Mouse (Mus musculus) CH12.LX (cell line): ENCODE measurements around the gene Tnip3. TPM values are rescaled to one million over a fixed set of nuclear protein-coding genes. Genes with fewer than 3 reads are reported as not detected.

Experiments
- DNase-seq: peaks from one replicate; pipeline ENCODE4 v3.0.0-alpha.2; 2013; ENCODE audit errors: extremely low read depth
- H3K27ac ChIP-seq: 2 replicates; pipeline ENCODE4 v1.5.1; 2012; ENCODE audit warnings: low read depth, mild to moderate bottlenecking, control low read depth, moderate library complexity; ENCODE audit not compliant: insufficient read depth
- H3K27me3 ChIP-seq: replicated peaks from 2 replicates; pipeline ENCODE3; 2012; ENCODE audit warnings: inconsistent platforms
- H3K36me3 ChIP-seq, 2 experiments: replicated peaks in 1 of 2; 2 replicates each; pipeline versions ENCODE3 to v1.6.1; 2012; ENCODE audit warnings: inconsistent platforms in 1 of 2, low read length in 1 of 2, mild to moderate bottlenecking in 1 of 2, mixed read lengths in 1 of 2, moderate library complexity in 1 of 2; ENCODE audit not compliant: control insufficient read depth in 1 of 2, insufficient read depth in 1 of 2
- H3K4me1 ChIP-seq, 2 experiments: 2 replicates each; pipeline ENCODE4 v1.6.1; 2012; ENCODE audit warnings: inconsistent platforms in 1 of 2, moderate library complexity in 1 of 2; ENCODE audit not compliant: insufficient read depth in 2 of 2, control insufficient read depth in 1 of 2
- H3K4me2 ChIP-seq: 2 replicates; pipeline ENCODE4 v1.6.1; 2012; ENCODE audit warnings: low read depth, mild to moderate bottlenecking, control low read depth; ENCODE audit not compliant: poor library complexity, insufficient read depth, severe bottlenecking
- H3K4me3 ChIP-seq, 3 experiments: fragments of 150-350 bp in 1 of 3; sonication (generic) in 1 of 3; replicated peaks in 1 of 3; 2 replicates each; pipeline versions ENCODE3 to v1.5.1; 2011 to 2012; ENCODE audit warnings: low read depth in 2 of 3, low read length in 2 of 3, mild to moderate bottlenecking in 2 of 3, moderate library complexity in 2 of 3, control low read depth in 1 of 3, improper control_type of control experiment in 1 of 3, inconsistent platforms in 1 of 3, mixed read lengths in 1 of 3; ENCODE audit not compliant: poor library complexity in 1 of 3
- H3K79me2 ChIP-seq: replicated peaks from 2 replicates; pipeline ENCODE4 v1.6.1; 2012; ENCODE audit warnings: mild to moderate bottlenecking, moderate library complexity; ENCODE audit not compliant: control insufficient read depth, poor library complexity, insufficient read depth, severe bottlenecking; ENCODE audit errors: extremely low read depth
- H3K9ac ChIP-seq: 2 replicates; pipeline ENCODE4 v1.6.1; 2012; ENCODE audit warnings: low read depth, mild to moderate bottlenecking, control low read depth, moderate library complexity; ENCODE audit not compliant: insufficient read depth
- H3K9me3 ChIP-seq: replicated peaks from 2 replicates; pipeline ENCODE3; 2012; ENCODE audit warnings: low read length, inconsistent platforms, mixed read lengths
- CHD1 ChIP-seq: IDR thresholded peaks from 2 replicates; pipeline ENCODE4 v1.6.1; 2012; ENCODE audit warnings: low read depth, low read length, improper control_type of control experiment, inconsistent platforms
- CHD2 ChIP-seq: IDR thresholded peaks from 2 replicates; pipeline ENCODE4 v1.6.1; 2011; ENCODE audit warnings: low read length, improper control_type of control experiment
- E2F4 ChIP-seq: IDR thresholded peaks from 2 replicates; pipeline ENCODE4 v1.6.1; 2011; ENCODE audit warnings: low read depth, low read length, improper control_type of control experiment; ENCODE audit not compliant: insufficient replicate concordance
- ELF1 ChIP-seq: IDR thresholded peaks from 2 replicates; pipeline ENCODE4 v1.6.1; 2014; ENCODE audit warnings: low read depth, mild to moderate bottlenecking, inconsistent platforms, low read length, improper control_type of control experiment
- EP300 ChIP-seq: IDR thresholded peaks from 2 replicates; pipeline ENCODE4 v1.6.1; 2011; ENCODE audit warnings: low read length, improper control_type of control experiment
- HCFC1 ChIP-seq: IDR thresholded peaks from 2 replicates; pipeline ENCODE4 v1.6.1; 2012; ENCODE audit warnings: low read depth, mild to moderate bottlenecking, inconsistent platforms, low read length, improper control_type of control experiment
- IRF4 ChIP-seq: IDR thresholded peaks from 2 replicates; pipeline ENCODE4 v1.6.1; 2014; ENCODE audit warnings: low read depth, mild to moderate bottlenecking, inconsistent platforms, low read length, improper control_type of control experiment
- MAFK ChIP-seq: IDR thresholded peaks from 2 replicates; pipeline ENCODE4 v1.6.1; 2011; ENCODE audit warnings: low read length, improper control_type of control experiment; ENCODE audit not compliant: insufficient replicate concordance
- MYC ChIP-seq: IDR thresholded peaks from 2 replicates; pipeline ENCODE4 v1.6.1; 2011; ENCODE audit warnings: low read depth, mild to moderate bottlenecking, improper control_type of control experiment, low read length
- NELFE ChIP-seq: IDR thresholded peaks from 2 replicates; pipeline ENCODE4 v1.6.1; 2011; ENCODE audit warnings: low read depth, low read length, improper control_type of control experiment
- PAX5 ChIP-seq: IDR thresholded peaks from 2 replicates; pipeline ENCODE4 v1.6.1; 2012; ENCODE audit warnings: low read length, inconsistent platforms, mixed read lengths
- SIN3A ChIP-seq: IDR thresholded peaks from 2 replicates; pipeline ENCODE4 v1.6.1; 2012; ENCODE audit warnings: low read length, improper control_type of control experiment, inconsistent platforms
- TBP ChIP-seq: conservative IDR thresholded peaks from 2 replicates; pipeline ENCODE4 v1.6.1; 2011; ENCODE audit warnings: low read depth, low read length, improper control_type of control experiment
- USF1 ChIP-seq: IDR thresholded peaks from 2 replicates; pipeline ENCODE4 v1.6.1; 2014; ENCODE audit warnings: low read depth, mild to moderate bottlenecking, inconsistent platforms, low read length, improper control_type of control experiment
- ZKSCAN1 ChIP-seq: IDR thresholded peaks from 2 replicates; pipeline ENCODE4 v1.6.1; 2012; ENCODE audit warnings: low read depth, inconsistent platforms, low read length, improper control_type of control experiment, borderline replicate concordance
- ZNF384 ChIP-seq: IDR thresholded peaks from 2 replicates; pipeline ENCODE4 v1.6.1; 2012; ENCODE audit warnings: low read depth, low read length, improper control_type of control experiment, inconsistent platforms
- dilution Hi-C: fragments of 300-500 bp; cut with MboI; formaldehyde crosslinking; loops from 2 replicates; pipeline ENCODE4 v1.14.3; 2020; ENCODE audit warnings: low sequenced_read_pairs; ENCODE audit not compliant: extremely low pct_unique_long_range_greater_than_20kb, extremely low pct_ligation_motif_present
- in situ Hi-C: fragments of 300-500 bp; cut with MboI; formaldehyde crosslinking; loops from 3 replicates; pipeline ENCODE4 v1.14.3; 2019; ENCODE audit warnings: low sequenced_read_pairs, low pct_ligation_motif_present, low pct_unique_long_range_greater_than_20kb, mixed read lengths
- polyA plus RNA-seq: library from polyadenylated mRNA; unstranded; fragments of >175 nt; gene quantifications from 2 replicates; pipeline ENCODE4 v1.2.1, GENCODE M21; 2012; ENCODE audit warnings: low read depth; ENCODE audit not compliant: insufficient read length
- total RNA-seq, 2 experiments: library from RNA; depleted of rRNA; stranded (reverse); fragments of 300-350 nt in 1 of 2; fragments of >200 nt in 1 of 2; gene quantifications; 2 replicates each; pipeline ENCODE4 v1.2.3; 2012 to 2014

The Tnip3 gene
- total and polyA plus RNA-seq, 3 experiments, result 1.4 to 2.5 (median 2.5) TPM

DNA sequence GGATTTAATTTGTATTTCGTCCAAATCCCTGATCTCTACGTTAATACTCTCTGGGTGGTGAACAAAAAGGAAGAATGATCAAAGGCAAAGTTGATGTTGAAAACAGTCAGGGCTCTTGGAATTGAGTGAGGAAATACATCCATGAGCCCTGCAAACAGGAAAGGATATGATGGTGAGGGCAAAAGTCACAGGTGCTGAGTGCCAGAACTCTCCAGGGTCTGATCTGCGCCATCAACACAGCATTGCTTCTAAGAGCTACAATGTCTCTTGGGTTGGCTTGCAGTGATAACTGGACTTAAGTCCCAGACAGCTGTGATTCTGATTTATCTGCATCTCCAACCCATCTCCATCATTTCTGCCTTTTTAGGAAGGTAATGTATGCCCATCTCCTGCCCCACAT lies 4.3 kb upstream of the Tnip3 start:
- Histone ChIP-seq H3K9ac (no peak overlapping the region), H3K27me3 (no peaks in the 10 kb centered on the region), H3K4me3 (no peak overlapping the region), H3K27ac (no peak overlapping the region), H3K36me3 (no peaks in the 10 kb centered on the region), H3K4me2 (no peak overlapping the region), H3K4me1 (peaks cover 4 to 22% of the 10 kb centered on the region in 2 experiments; a peak in 3 of 4 replicates), H3K9me3 (no peaks in the 10 kb centered on the region), H3K79me2 (no peaks in the 10 kb centered on the region)
- TF ChIP-seq IRF4 (no peak), MAFK (no peak), USF1 (no peak), ZKSCAN1 (no peak), CHD2 (no peak), PAX5 (no peak)
- no peak for DNase-seq
- dilution Hi-C loops (no loop called here), in situ Hi-C loops (no loop called here)

GRCm38 (mm10) chr6:65527892-65528291 lies 2.8 kb downstream of the Tnip3 start:
- Histone ChIP-seq H3K9ac (peak overlapping the region; percentile 48), H3K9me3 (no peaks in the 10 kb centered on the region), H3K79me2 (no peaks in the 10 kb centered on the region), H3K4me3 (no peak overlapping the region), H3K27ac (no peak overlapping the region), H3K4me2 (no peak overlapping the region; the same call in 1 of the 2 replicates), H3K36me3 (no peaks in the 10 kb centered on the region), H3K4me1 (peaks cover 17 to 38% of the 10 kb centered on the region in 2 experiments), H3K27me3 (no peaks in the 10 kb centered on the region)
- in situ Hi-C loops (no loop called here), dilution Hi-C loops (no loop called here)
- DNase-seq, result no peak
- TF ChIP-seq ELF1, result peak; percentile 76
- no peak for TF ChIP-seq NELFE
- no peak for TF ChIP-seq ZNF384
- no peak for TF ChIP-seq CHD1
- no peak for TF ChIP-seq IRF4
- 0 out of 2 replicates have a peak, but pooled peaks have one; percentile 18 for TF ChIP-seq HCFC1
- no peak for TF ChIP-seq SIN3A
- peak; percentile 58 for TF ChIP-seq EP300
- TF ChIP-seq TBP, result no peak
- 0 out of 2 replicates have a peak, but pooled peaks have one; percentile 23 for TF ChIP-seq E2F4
- TF ChIP-seq MYC, result no peak
